Mouse (Mus musculus) left cerebral cortex, postnatal 14 days (tissue): ENCODE results near the gene Mmp14. TPM values are rescaled to one million over a fixed set of nuclear protein-coding genes. Genes with fewer than 3 reads are reported as not detected.

Experiments used
- DNase-seq, 2 experiments: peaks; one replicate each; pipeline ENCODE4 v3.0.0; 2021 to 2022; ENCODE audit warnings: low spot score in 2 of 2, mixed read lengths in 1 of 2
- intact Hi-C: fragments of 180-260 bp; cut with DNase I; formaldehyde crosslinking; loops from one replicate; pipeline ENCODE4 v1.15.1; 2025
- total RNA-seq, 2 experiments: library from RNA; stranded (reverse); gene quantifications; 2 replicates each; pipeline ENCODE4 v1.2.3; 2021

Gene Mmp14
- total RNA-seq, 2 experiments from 2014 or later, result 19.0 to 22.0 TPM

GRCm38 (mm10) chr14:54463108-54463958, 31.9 kb downstream of the Mmp14 start:
- intact Hi-C loops, result no loop called here
- DNase-seq, result no peak

GRCm38 (mm10) chr14:54463959-54464292, 32.5 kb downstream of the Mmp14 start, which contains the start of gene Lrp10:
Gene Lrp10 (plus strand): TSS chr14:54464137.
- intact Hi-C loops, result no loop called here
- DNase-seq, result peak; percentile 61 to 81

DNA sequence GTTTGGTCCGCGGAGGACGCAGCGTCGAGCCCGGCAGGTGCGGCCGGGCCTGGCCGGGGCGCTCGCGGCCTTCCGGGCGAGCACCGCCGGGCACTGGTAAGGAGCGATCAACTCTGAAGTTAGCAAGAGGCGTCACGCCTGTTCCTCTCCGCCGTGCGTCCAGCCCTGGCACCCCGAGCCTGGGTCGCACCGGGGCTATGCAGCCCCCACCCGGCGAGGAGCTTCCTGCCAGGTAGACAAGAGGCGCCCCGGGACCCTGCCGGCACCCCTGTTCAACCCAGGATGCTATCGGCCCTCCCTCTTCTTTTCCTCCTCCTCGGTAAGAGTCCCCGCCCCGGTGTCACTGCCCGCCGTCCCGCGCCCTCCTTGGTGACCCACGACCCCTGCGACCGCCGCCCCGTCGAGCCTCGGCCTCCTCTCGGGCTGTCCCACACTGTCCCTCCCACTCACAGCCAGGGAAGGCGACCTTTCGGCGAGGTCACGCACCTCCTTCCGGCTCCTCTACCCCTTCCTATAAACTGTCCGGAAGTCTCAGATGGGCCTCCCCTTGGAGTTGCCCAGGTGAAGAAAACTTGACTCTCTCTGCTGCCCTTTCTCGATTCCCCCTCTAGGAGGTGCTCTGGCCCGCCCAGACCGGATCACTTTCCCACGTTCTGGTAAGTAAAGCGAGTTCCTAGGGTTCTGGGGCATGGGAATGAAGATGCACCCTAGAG, 33.0 kb downstream of the Mmp14 start:
- DNase-seq, result no peak
- intact Hi-C loops, result no loop called here

- intact Hi-C loops, result no loop called here
- DNase-seq, result no peak
Observed at GRCm38 (mm10) chr14:54471467-54471866, 40.1 kb downstream of the Mmp14 start.

DNA sequence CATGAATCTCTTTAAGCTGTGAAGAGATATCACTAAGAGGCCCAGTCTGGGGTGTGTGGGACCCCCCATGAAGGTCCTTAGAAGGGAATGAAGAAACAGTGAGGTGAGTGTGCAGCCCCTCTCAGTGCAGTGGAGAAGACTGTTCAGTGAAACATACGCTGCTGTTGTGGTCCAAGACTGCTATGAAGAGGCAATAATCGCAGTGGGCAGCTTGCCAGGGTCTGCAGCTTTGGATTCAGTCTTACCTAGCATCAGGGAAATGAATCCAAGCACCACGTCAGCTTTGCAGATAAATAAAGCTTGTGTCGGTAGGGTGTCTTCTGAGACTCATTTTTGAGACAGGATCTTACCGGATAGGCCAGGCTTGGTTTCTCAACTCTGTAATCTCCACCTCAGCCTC, 41.3 kb downstream of the Mmp14 start:
- intact Hi-C loops, result no loop called here
- DNase-seq, result peak in 1 of 2 experiments; percentile 41

GRCm38 (mm10) chr14:54474744-54475143, 43.3 kb downstream of the Mmp14 start:
- intact Hi-C loops, result no loop called here
- DNase-seq, result no peak

- intact Hi-C loops, result no loop called here
Observed at GRCm38 (mm10) chr14:54475941-54476844, 44.8 kb downstream of the Mmp14 start, which contains the start of gene Rem2. Gene Rem2 (plus strand): TSS chr14:54476100.

DNA sequence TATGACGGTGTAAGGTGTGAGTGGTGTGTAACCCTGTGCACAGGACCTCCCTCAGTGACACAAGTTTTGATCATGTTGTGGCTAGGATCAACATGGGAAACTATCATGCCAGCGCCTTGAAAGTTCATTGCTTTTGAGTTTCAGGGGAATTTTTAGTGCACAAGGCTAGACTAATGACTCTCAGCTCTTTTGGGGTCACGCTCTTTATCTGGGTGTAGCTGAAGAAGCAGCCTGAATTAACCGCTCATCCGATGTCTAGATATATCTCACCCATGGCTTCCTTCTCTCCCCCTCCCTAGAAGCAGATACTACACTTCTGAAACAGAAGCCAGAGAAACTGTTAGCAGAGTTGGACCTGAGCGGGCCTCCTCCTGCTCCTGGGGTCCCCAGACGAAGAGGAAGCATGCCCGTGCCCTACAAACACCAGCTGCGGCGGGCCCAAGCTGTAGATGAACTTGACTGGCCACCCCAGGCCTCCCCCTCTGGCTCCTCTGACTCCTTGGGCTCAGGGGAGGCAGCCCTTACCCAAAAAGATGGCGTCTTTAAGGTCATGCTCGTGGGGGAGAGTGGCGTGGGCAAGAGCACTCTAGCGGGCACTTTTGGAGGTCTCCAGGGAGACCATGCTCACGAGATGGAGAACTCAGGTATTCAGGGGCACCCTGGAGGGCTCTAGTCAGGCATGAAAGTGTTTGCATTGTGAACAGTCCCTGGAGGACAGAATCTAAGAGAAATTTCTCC, 45.9 kb downstream of the Mmp14 start:
- DNase-seq, result no peak
- intact Hi-C loops, result no loop called here

More at GRCm38 (mm10) chr14:54475941-54476844, 44.8 kb downstream of the Mmp14 start, which contains the start of gene Rem2:
- DNase-seq, result peak; percentile 76 to 85

GRCm38 (mm10) chr14:54479451-54479920, 48.1 kb downstream of the Mmp14 start:
- DNase-seq, result no peak
- intact Hi-C loops, result no loop called here

DNA sequence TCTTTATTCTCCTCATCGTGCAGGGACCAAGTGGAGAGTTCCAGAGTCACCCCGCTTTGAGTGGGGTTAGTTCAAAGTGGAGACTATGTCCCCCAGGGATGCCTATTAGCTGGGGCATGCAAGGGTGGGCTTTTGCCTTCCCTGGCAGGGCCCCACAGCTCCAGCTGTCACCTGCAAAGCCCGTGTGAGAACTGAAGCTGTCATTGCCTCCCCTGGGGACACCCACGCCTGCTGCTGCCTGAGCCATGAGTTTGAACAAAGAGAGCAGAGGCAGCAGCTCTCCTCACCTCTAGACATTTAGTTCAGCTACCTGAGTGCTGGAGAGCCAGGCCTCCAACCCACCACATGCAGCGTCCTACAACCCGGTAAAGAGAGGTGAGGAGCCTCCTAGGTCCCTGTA, 49.3 kb downstream of the Mmp14 start:
- DNase-seq, result no peak
- intact Hi-C loops, result no loop called here

DNA sequence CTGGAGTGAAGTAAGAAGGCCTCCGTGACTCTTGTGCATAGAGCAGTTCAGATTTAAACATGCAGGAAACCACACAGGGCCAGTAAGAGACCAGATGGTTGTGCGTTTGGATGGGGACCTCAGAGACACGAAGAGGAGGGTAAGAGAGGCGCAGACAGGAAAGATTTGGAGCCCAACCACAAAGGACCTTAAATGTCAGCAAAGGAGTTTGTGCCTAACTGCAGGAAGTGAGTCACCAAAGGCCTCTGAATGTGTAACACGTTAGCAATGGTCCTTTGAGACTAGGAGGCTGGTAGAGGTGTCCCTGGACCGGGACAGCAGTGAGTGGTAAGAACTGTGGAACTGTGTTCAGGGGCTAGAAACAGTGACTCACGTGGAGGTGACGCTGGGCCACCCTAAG, 50.0 kb downstream of the Mmp14 start:
- DNase-seq, result no peak
- intact Hi-C loops, result no loop called here

DNA sequence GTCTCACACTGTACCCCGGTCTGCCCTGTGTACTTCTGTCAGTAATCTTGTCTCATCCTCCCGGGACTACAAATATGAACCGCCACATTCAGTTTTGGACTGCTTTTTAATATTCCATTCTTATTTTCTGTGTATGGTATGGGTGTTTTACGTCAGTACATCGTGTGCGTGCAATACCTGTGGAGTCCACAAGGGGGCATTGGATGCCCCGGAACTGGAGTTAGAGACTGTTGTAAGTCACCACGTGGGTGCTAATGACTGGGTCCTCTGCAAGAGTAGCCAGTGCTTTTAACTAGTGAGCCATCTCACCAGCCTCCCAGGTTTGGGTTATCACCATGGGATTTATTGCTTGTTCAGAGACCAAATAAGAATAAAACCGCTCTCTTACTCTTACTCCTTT, 51.1 kb downstream of the Mmp14 start:
- intact Hi-C loops, result no loop called here
- peak in 1 of 2 experiments; percentile 40 for DNase-seq

DNA sequence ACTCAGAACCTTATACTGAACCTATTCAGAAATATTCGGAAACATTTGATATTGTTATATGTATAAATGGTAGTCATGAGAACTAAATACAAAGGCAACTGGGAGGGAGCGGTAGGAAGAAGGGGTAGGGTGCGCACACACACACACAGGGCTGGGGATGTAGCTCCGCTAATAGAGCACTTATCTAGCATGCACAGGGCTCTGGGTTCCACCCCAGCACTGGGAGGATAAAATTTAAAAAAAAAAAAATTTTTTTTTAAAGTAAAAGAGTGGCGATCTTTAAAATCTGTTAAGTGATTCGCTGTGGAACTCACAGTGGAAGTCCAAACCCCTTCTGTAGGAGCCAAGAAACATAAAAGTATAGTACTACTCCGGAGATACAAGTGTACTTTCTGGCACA, 54.5 kb downstream of the Mmp14 start:
- no peak for DNase-seq
- intact Hi-C loops, result no loop called here

- intact Hi-C loops, result no loop called here
- no peak for DNase-seq
Observed at GRCm38 (mm10) chr14:54487732-54488131, 56.3 kb downstream of the Mmp14 start.

GRCm38 (mm10) chr14:54488350-54488749, 56.9 kb downstream of the Mmp14 start:
- intact Hi-C loops, result no loop called here
- no peak for DNase-seq

DNA sequence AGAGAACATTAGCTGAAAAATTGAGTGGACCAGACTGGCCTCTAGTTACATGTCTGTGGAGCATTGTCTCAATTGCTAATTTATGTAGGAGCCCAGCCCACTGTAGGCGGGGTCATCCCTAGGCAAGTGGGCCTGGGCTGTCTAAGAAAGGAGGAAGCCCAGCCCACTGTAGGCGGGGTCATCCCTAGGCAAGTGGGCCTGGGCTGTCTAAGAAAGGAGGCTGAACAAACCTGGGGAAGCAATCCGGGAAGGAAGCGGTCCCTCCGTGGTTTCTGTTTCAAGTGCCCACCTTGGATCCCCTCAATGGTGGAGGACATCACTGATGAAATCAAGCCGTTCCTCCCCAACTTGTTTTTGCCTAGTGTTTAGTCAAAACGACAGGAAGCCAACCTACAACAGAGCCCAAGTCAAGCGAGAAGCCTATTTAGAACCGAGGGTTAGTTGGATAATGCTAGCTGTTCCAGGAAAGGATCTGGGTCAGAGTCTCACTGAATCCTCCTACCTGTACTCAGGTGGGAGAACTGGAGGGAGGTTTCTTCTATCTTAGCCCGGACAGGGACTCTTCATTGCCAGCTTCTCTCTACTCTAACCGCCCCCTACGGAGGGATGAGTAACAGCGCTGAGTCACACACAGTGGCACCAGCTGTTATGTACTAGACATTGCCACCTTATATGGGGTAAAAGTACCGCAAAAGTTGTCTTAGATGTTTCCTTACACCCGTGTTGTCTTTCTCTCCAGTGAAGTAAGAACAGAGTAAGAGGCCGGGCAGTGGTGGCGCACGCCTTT, 61.1 kb downstream of the Mmp14 start:
- intact Hi-C loops, result loop anchor here (10.0 kb wide), 1 partner anchor 268 kb away; no protein-coding TSS in a partner anchor

DNA sequence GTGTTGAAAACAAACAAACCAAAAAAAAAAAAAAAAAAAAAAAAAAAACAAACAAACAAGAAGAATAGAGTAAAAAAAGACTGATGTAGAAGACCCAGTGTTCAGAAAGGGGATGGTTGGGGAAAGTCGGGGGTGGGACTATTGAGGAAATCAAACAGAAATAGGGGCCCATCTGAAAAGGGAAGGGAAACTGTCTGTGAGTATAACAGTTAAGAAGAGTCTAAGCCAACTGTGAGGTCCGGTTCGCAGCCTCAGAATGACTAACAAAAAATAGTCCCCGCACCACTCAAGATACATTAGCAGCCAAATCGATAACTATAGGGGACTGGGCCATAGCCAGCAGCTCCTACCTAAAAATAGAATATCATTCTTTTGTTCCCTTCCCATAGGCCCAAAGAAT, 61.8 kb downstream of the Mmp14 start:
- intact Hi-C loops, result loop anchor here (10.0 kb wide), 1 partner anchor 268 kb away; no protein-coding TSS in a partner anchor
- DNase-seq, result no peak

More for the DNA sequence above, 61.1 kb downstream of the Mmp14 start:
- peak; percentile 38 to 56 for DNase-seq

GRCm38 (mm10) chr14:54494234-54494633, 62.8 kb downstream of the Mmp14 start:
- intact Hi-C loops, result loop anchor here (10.0 kb wide), 1 partner anchor 269 kb away; no protein-coding TSS in a partner anchor
- peak in 1 of 2 experiments; percentile 71 for DNase-seq
